Mouse (Mus musculus): ENCODE measurements around the gene Emc3. TPM values are rescaled to one million over a fixed set of nuclear protein-coding genes. Genes with fewer than 3 reads are reported as not detected.

Gene Emc3
- polyA plus RNA-seq, 1 experiment from 2014 or later = 76.4 TPM

- Histone ChIP-seq H3K9ac (replicated peaks) (no peak overlapping the region), H3K4me3 (replicated peaks) (no peak overlapping the region), H3K27me3 (peaks cover 53% of the 10 kb centered on the region), H3K27ac (no peak overlapping the region), H3K36me3 (no peaks in the 10 kb centered on the region), H3K4me1 (replicated peaks) (peaks cover 2% of the 10 kb centered on the region), H3K4me2 (no peak overlapping the region), H3K9me3 (no peaks in the 10 kb centered on the region)
- 42% methylated on average over 7 of the region's 7 CpGs for WGBS
- ATAC-seq (ENCODE audit: insufficient number of reproducible peaks, insufficient read depth, low FRiP score, low TSS enrichment, low read depth) = no peak
These were observed 54.1 kb downstream of the Emc3 start for GRCm38 (mm10) chr6:113477353-113477752.

- Histone ChIP-seq H3K9me3 (no peaks in the 10 kb centered on the region), H3K27ac (no peak overlapping the region), H3K4me3 (replicated peaks) (no peak overlapping the region), H3K9ac (replicated peaks) (no peak overlapping the region), H3K4me2 (no peak overlapping the region), H3K27me3 (peaks cover 53% of the 10 kb centered on the region), H3K36me3 (no peaks in the 10 kb centered on the region), H3K4me1 (replicated peaks) (peaks cover 22% of the 10 kb centered on the region)
- no peak for ATAC-seq (ENCODE audit: insufficient number of reproducible peaks, insufficient read depth, low FRiP score, low TSS enrichment, low read depth)
- WGBS = 79% methylated on average over 6 of the region's 6 CpGs
These were observed 57.7 kb downstream of the Emc3 start for GRCm38 (mm10) chr6:113473715-113474114.

- WGBS = 71% methylated on average over 2 of the region's 2 CpGs
- Histone ChIP-seq H3K27me3 (peaks cover 52% of the 10 kb centered on the region), H3K4me3 (replicated peaks) (no peak overlapping the region)
These were observed 58.2 kb downstream of the Emc3 start for GRCm38 (mm10) chr6:113473246-113473645.

GRCm38 (mm10) chr6:113472061-113472460 is 59.4 kb downstream of the Emc3 start:
- Histone ChIP-seq H3K4me2 (no peak overlapping the region), H3K36me3 (no peaks in the 10 kb centered on the region), H3K4me3 (replicated peaks) (no peak overlapping the region), H3K9ac (replicated peaks) (no peak overlapping the region), H3K27ac (no peak overlapping the region), H3K9me3 (no peaks in the 10 kb centered on the region), H3K27me3 (peaks cover 52% of the 10 kb centered on the region), H3K4me1 (replicated peaks) (peaks cover 24% of the 10 kb centered on the region)
- no peak for ATAC-seq (ENCODE audit: insufficient number of reproducible peaks, insufficient read depth, low FRiP score, low TSS enrichment, low read depth)
- WGBS = 55% methylated on average over 10 of the region's 10 CpGs

More at GRCm38 (mm10) chr6:113473246-113473645, 58.2 kb downstream of the Emc3 start:
- Histone ChIP-seq H3K4me1 (replicated peaks) (peaks cover 24% of the 10 kb centered on the region), H3K27ac (no peak overlapping the region), H3K9me3 (no peaks in the 10 kb centered on the region), H3K9ac (replicated peaks) (no peak overlapping the region), H3K4me2 (no peak overlapping the region), H3K36me3 (no peaks in the 10 kb centered on the region)
- no peak for ATAC-seq (ENCODE audit: insufficient number of reproducible peaks, insufficient read depth, low FRiP score, low TSS enrichment, low read depth)

- H3K4me2 ChIP-seq = peak within 1 kb of the TSS; percentile 47
- peaks cover 52% of the 10 kb centered on the region for H3K27me3 ChIP-seq
- H3K27ac ChIP-seq = no peak within 1 kb of the TSS
- no peaks in the 10 kb centered on the region for H3K36me3 ChIP-seq
- peak within 1 kb of the TSS; percentile 31; the same call in 1 of the 2 replicates for H3K9ac ChIP-seq (replicated peaks)
- 22% methylated on average over 12 of the region's 12 CpGs for WGBS
- no peaks in the 10 kb centered on the region for H3K9me3 ChIP-seq
- H3K4me1 ChIP-seq (replicated peaks) = peaks cover 24% of the 10 kb centered on the region
- peak within 1 kb of the TSS; percentile 16 for H3K4me3 ChIP-seq (replicated peaks)
- ATAC-seq (ENCODE audit: insufficient number of reproducible peaks, insufficient read depth, low FRiP score, low TSS enrichment, low read depth) = no peak
These were observed 60.0 kb downstream of the Emc3 start, which contains the start of gene Il17rc for GRCm38 (mm10) chr6:113471297-113471936. TSS of gene Il17rc (plus strand) at chr6:113471427.

- ATAC-seq (ENCODE audit: insufficient number of reproducible peaks, insufficient read depth, low FRiP score, low TSS enrichment, low read depth) = peak; percentile 58; the same call in 1 of the 2 replicates
- peak overlapping the region; percentile 71 for H3K4me2 ChIP-seq
- under 1% methylated on average over 31 of the region's 31 CpGs for WGBS
- H3K27me3 ChIP-seq = peaks cover 50% of the 10 kb centered on the region
- H3K36me3 ChIP-seq = no peaks in the 10 kb centered on the region
- no peaks in the 10 kb centered on the region for H3K9me3 ChIP-seq
- peak overlapping the region; percentile 54 for H3K9ac ChIP-seq (replicated peaks)
- no peak overlapping the region for H3K27ac ChIP-seq
- peak overlapping the region; percentile 41 for H3K4me3 ChIP-seq (replicated peaks)
- H3K4me1 ChIP-seq (replicated peaks) = peaks cover 24% of the 10 kb centered on the region
These were observed 62.0 kb downstream of the Emc3 start for GRCm38 (mm10) chr6:113469432-113469831.

- H3K27ac ChIP-seq = no peak overlapping the region
- no peaks in the 10 kb centered on the region for H3K36me3 ChIP-seq
- peaks cover 50% of the 10 kb centered on the region for H3K27me3 ChIP-seq
- peak overlapping the region; percentile 54; the same call in 1 of the 2 replicates for H3K9ac ChIP-seq (replicated peaks)
- H3K4me1 ChIP-seq (replicated peaks) = peaks cover 24% of the 10 kb centered on the region
- H3K4me2 ChIP-seq = peak overlapping the region; percentile 71
- H3K4me3 ChIP-seq (replicated peaks) = peak overlapping the region; percentile 41
- peak; percentile 52; the same call in 1 of the 2 replicates for ATAC-seq (ENCODE audit: insufficient number of reproducible peaks, insufficient read depth, low FRiP score, low TSS enrichment, low read depth)
- no peaks in the 10 kb centered on the region for H3K9me3 ChIP-seq
- whole genome bisulfite sequencing = 4% methylated on average over 9 of the region's 9 CpGs
These were observed 62.4 kb downstream of the Emc3 start for GRCm38 (mm10) chr6:113469021-113469420.

GRCm38 (mm10) chr6:113468512-113468911 is 62.9 kb downstream of the Emc3 start:
- peak overlapping the region; percentile 41; the same call in 1 of the 2 replicates for H3K4me3 ChIP-seq (replicated peaks)
- H3K4me1 ChIP-seq (replicated peaks) = peaks cover 24% of the 10 kb centered on the region
- peaks cover 53% of the 10 kb centered on the region for H3K27me3 ChIP-seq
- H3K9me3 ChIP-seq = no peaks in the 10 kb centered on the region
- peak overlapping the region; percentile 71 for H3K4me2 ChIP-seq
- 0 out of 2 replicates have a peak overlapping the region, but pooled peaks have one; percentile 12 for H3K9ac ChIP-seq (replicated peaks)
- ATAC-seq (ENCODE audit: insufficient number of reproducible peaks, insufficient read depth, low FRiP score, low TSS enrichment, low read depth) = no peak
- 65% methylated on average over 3 of the region's 3 CpGs for WGBS
- no peak overlapping the region for H3K27ac ChIP-seq
- H3K36me3 ChIP-seq = no peaks in the 10 kb centered on the region

- no peak overlapping the region for H3K27ac ChIP-seq
- no peak overlapping the region for H3K9ac ChIP-seq (replicated peaks)
- no peaks in the 10 kb centered on the region for H3K9me3 ChIP-seq
- peaks cover 35% of the 10 kb centered on the region for H3K27me3 ChIP-seq
- ATAC-seq (ENCODE audit: insufficient number of reproducible peaks, insufficient read depth, low FRiP score, low TSS enrichment, low read depth) = no peak
- H3K4me1 ChIP-seq (replicated peaks) = peaks cover 12% of the 10 kb centered on the region
- 60% methylated on average over 5 of the region's 5 CpGs for WGBS
- no peak overlapping the region for H3K4me2 ChIP-seq
- no peak overlapping the region for H3K4me3 ChIP-seq (replicated peaks)
- no peaks in the 10 kb centered on the region for H3K36me3 ChIP-seq
These were observed 65.8 kb downstream of the Emc3 start for GRCm38 (mm10) chr6:113465602-113466001.

Small RNA genes within 50 kb of the gene (microRNA-seq; reads per million reads assigned to microRNA genes)
- not detected for gene Gm23365

Other genes with a start within 250 kb of the Emc3 start
- 0.29 and 0.31 TPM in 2 replicates for gene Cpne9, start 249.3 kb downstream of the Emc3 start, polyA plus RNA-seq (2016; fragmentation: Nextera tagmentation; extraction: Ambion mirVana)
- gene Brpf1, start 224.5 kb downstream of the Emc3 start, polyA plus RNA-seq (2016; fragmentation: Nextera tagmentation; extraction: Ambion mirVana) = 28.3 and 28.7 TPM in 2 replicates
- gene Ogg1, start 204.7 kb downstream of the Emc3 start, polyA plus RNA-seq (2016; fragmentation: Nextera tagmentation; extraction: Ambion mirVana) = 16.5 and 17.7 TPM in 2 replicates
- 79.2 and 82.3 TPM in 2 replicates for gene Camk1, start 187.7 kb downstream of the Emc3 start, polyA plus RNA-seq (2016; fragmentation: Nextera tagmentation; extraction: Ambion mirVana)
- gene Tada3, start 153.8 kb downstream of the Emc3 start, polyA plus RNA-seq (2016; fragmentation: Nextera tagmentation; extraction: Ambion mirVana) = 45.4 and 48.9 TPM in 2 replicates
- gene Arpc4, start 153.5 kb downstream of the Emc3 start, polyA plus RNA-seq (2016; fragmentation: Nextera tagmentation; extraction: Ambion mirVana) = 336 and 348 TPM in 2 replicates
- gene Ttll3, start 142.4 kb downstream of the Emc3 start, polyA plus RNA-seq (2016; fragmentation: Nextera tagmentation; extraction: Ambion mirVana) = 6.6 and 8.2 TPM in 2 replicates
- 28.0 and 30.9 TPM in 2 replicates for gene Rpusd3, start 112.3 kb downstream of the Emc3 start, polyA plus RNA-seq (2016; fragmentation: Nextera tagmentation; extraction: Ambion mirVana)
- gene Cidec, start 95.9 kb downstream of the Emc3 start, polyA plus RNA-seq (2016; fragmentation: Nextera tagmentation; extraction: Ambion mirVana) = not detected in 2 replicates
- gene Jagn1, start 89.1 kb downstream of the Emc3 start, polyA plus RNA-seq (2016; fragmentation: Nextera tagmentation; extraction: Ambion mirVana) = 75.2 and 77.0 TPM in 2 replicates
- 3.4 and 3.7 TPM in 2 replicates for gene Il17re, start 73.2 kb downstream of the Emc3 start, polyA plus RNA-seq (2016; fragmentation: Nextera tagmentation; extraction: Ambion mirVana)
- gene Il17rc, start 60.2 kb downstream of the Emc3 start, polyA plus RNA-seq (2016; fragmentation: Nextera tagmentation; extraction: Ambion mirVana) = 4.2 and 5.1 TPM in 2 replicates
- gene Creld1, start 48.4 kb downstream of the Emc3 start, polyA plus RNA-seq (2016; fragmentation: Nextera tagmentation; extraction: Ambion mirVana) = 14.1 and 14.9 TPM in 2 replicates
- gene Prrt3, start 29.7 kb downstream of the Emc3 start, polyA plus RNA-seq (2016; fragmentation: Nextera tagmentation; extraction: Ambion mirVana) = 0.98 and 1.0 TPM in 2 replicates
- 14.8 and 16.1 TPM in 2 replicates for gene Fancd2, start within 50 bp of the Emc3 start, polyA plus RNA-seq (2016; fragmentation: Nextera tagmentation; extraction: Ambion mirVana)
- not detected in 2 replicates for gene Fancd2os, start 69.1 kb upstream of the Emc3 start, polyA plus RNA-seq (2016; fragmentation: Nextera tagmentation; extraction: Ambion mirVana)
- 206 and 211 TPM in 2 replicates for gene Brk1, start 73.1 kb upstream of the Emc3 start, polyA plus RNA-seq (2016; fragmentation: Nextera tagmentation; extraction: Ambion mirVana)
- gene Vhl, start 92.3 kb upstream of the Emc3 start, polyA plus RNA-seq (2016; fragmentation: Nextera tagmentation; extraction: Ambion mirVana) = 53.3 and 55.9 TPM in 2 replicates
- gene Irak2, start 106.8 kb upstream of the Emc3 start, polyA plus RNA-seq (2016; fragmentation: Nextera tagmentation; extraction: Ambion mirVana) = 4.1 and 5.4 TPM in 2 replicates
- gene Tatdn2, start 165.4 kb upstream of the Emc3 start, polyA plus RNA-seq (2016; fragmentation: Nextera tagmentation; extraction: Ambion mirVana) = 0.83 and 1.1 TPM in 2 replicates
- 0.59 and 0.60 TPM in 2 replicates for gene Ghrl, start 188.2 kb upstream of the Emc3 start, polyA plus RNA-seq (2016; fragmentation: Nextera tagmentation; extraction: Ambion mirVana)
- 277 and 280 TPM in 2 replicates for gene Sec13, start 209.1 kb upstream of the Emc3 start, polyA plus RNA-seq (2016; fragmentation: Nextera tagmentation; extraction: Ambion mirVana)